Mouse (Mus musculus): ENCODE measurements around the gene Olfr1278. TPM values are rescaled to one million over a fixed set of nuclear protein-coding genes. Genes with fewer than 3 reads are reported as not detected.
"Not testable (repeated sequence)": the region's sequence is repeated elsewhere in the genome, so short reads cannot be mapped to it uniquely, and the experiment has no call there.

Olfr1278 gene
- not detected for total RNA-seq (2021)
- long read RNA-seq, experiment 1, result 0 reads
- long read RNA-seq, experiment 2, result 0 reads

DNA sequence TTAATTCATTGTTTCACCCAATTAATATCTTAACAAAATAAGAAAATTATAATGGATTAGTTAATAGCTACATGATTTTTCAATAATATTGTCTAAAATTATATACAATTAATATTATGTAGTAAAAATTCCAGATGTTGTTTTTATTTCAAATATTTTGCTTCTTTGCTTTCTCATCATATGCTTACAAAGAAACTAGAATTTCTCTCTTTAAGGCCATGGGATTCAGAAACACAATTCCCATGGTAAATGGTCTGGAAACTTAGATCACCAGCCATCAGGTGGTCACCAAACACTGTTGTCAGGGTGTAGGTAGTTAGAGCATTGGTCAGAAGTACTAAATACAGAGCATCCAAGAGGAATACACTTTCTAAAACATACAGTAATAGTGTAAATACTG is at the start of gene Olfr1278:
Gene Olfr1278, plus strand, starts transcription at position 301 of the 400 bp plus-strand sequence.
- no peak for DNase-seq

DNA sequence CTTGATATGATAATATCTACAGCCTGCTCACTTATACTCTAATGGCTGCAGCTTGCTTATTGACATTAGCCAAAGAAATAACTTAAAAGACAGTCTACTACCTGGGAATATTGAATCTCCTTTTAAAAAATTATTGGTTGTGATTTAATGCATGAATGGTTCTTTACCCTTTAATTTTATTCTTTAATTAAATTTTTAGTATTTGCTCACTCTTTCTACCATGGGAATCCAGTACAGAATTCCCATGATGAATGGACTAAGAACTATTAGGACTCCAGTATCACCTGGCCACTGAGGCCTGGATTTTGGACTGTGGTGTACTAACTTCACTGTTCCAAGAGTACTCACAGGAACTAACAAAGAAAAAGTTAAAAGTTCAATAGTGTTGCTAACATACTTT is 35.7 kb upstream of the Olfr1278 start, which contains the start of gene Olfr1276:
Gene Olfr1276, plus strand, starts transcription at position 301 of the 400 bp plus-strand sequence.
- no peak for DNase-seq

- DNase-seq, result no peak
Observed at GRCm38 (mm10) chr2:111274006-111274405, 15.9 kb upstream of the Olfr1278 start, which contains the start of gene Olfr1277. TSS of gene Olfr1277 (minus strand) at chr2:111274106.

- no peak for DNase-seq
Observed at GRCm38 (mm10) chr2:111298541-111298940, 8.6 kb downstream of the Olfr1278 start.

DNA sequence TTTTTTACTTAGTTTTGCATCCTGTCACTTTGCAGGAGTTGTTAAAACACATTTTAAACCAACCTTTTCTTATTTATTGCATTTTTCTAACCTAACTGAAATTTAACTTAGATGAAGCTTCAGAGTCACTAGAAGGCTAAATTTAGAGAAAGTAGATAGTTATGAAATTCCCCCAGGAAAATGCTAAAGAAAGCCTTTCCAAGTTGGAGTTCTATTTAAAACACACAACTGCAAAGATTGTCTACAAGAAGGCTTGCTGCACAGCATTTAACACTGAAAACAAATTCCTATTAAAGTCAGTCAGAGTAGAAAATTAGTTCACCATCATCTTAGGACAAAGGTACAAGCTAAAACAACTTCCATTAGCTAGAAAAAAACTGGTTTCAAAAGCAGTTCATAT is 10.4 kb downstream of the Olfr1278 start, which contains the start of gene Olfr1279:
Gene Olfr1279, plus strand, starts transcription at position 262 of the 400 bp plus-strand sequence.
- no peak for DNase-seq

GRCm38 (mm10) chr2:111313717-111314116 is 23.8 kb downstream of the Olfr1278 start, which contains the start of gene Olfr1280:
TSS of gene Olfr1280 (plus strand) at chr2:111314017.
- no peak for DNase-seq

DNA sequence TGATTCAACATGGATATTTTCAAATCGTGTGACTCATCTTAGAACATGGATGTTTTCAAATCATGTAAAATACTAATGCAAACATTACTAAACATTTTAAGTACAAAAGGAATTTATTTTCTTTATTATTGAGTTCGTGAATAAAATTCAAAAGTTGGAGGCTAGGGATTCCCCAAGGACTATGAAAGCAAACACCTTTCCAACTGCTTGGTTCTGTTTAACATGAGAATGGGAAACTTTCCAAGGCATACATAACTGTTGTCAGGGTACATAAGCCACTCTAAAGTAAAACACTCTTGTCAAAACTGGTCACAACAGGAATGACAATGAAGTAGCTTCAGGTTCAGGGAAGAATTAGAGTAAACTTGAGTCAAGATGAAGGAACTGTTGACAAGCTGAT is 36.3 kb downstream of the Olfr1278 start, which contains the start of gene Olfr1281:
Gene Olfr1281, plus strand, starts transcription at position 301 of the 400 bp plus-strand sequence.
- no peak for DNase-seq

- DNase-seq, result not testable (repeated sequence)
Observed at GRCm38 (mm10) chr2:111333721-111334120, 43.8 kb downstream of the Olfr1278 start.

- no peak for DNase-seq
Observed at GRCm38 (mm10) chr2:111335976-111336375, 46.0 kb downstream of the Olfr1278 start, which contains the start of gene Olfr1282. TSS of gene Olfr1282 (minus strand) at chr2:111336076.

Other genes starting within 250 kb of the Olfr1278 start
- gene Gm13941, start 184.2 kb upstream of the Olfr1278 start, total RNA-seq (2021), result not detected
- gene Gm15130, start 137.2 kb upstream of the Olfr1278 start, total RNA-seq (2021), result not detected
- not detected for gene 4930430A15Rik, start 60.5 kb upstream of the Olfr1278 start, total RNA-seq (2021)
- not detected for gene Olfr1275, start 54.9 kb upstream of the Olfr1278 start, total RNA-seq (2021)
- not detected for gene Olfr1276, start 35.6 kb upstream of the Olfr1278 start, total RNA-seq (2021)
- not detected for gene Olfr1277, start 16.0 kb upstream of the Olfr1278 start, total RNA-seq (2021)
- not detected for gene Olfr1279, start 10.5 kb downstream of the Olfr1278 start, total RNA-seq (2021)
- gene Olfr1280, start 23.9 kb downstream of the Olfr1278 start, total RNA-seq (2021), result not detected
- gene Olfr1281, start 36.4 kb downstream of the Olfr1278 start, total RNA-seq (2021), result not detected
- not detected for gene Olfr1282, start 45.9 kb downstream of the Olfr1278 start, total RNA-seq (2021)
- gene Olfr1283, start 76.7 kb downstream of the Olfr1278 start, total RNA-seq (2021), result not detected
- not detected for gene Olfr1284, start 85.4 kb downstream of the Olfr1278 start, total RNA-seq (2021)
- gene Olfr1286, start 133.0 kb downstream of the Olfr1278 start, total RNA-seq (2021), result not detected
- gene Olfr1287, start 159.0 kb downstream of the Olfr1278 start, total RNA-seq (2021), result not detected
- gene Olfr1288, start 184.0 kb downstream of the Olfr1278 start, total RNA-seq (2021), result not detected
- gene Olfr1289, start 190.7 kb downstream of the Olfr1278 start, total RNA-seq (2021), result not detected
- gene Olfr1290, start 203.7 kb downstream of the Olfr1278 start, total RNA-seq (2021), result not detected
- not detected for gene Olfr1291-ps1, start 207.0 kb downstream of the Olfr1278 start, total RNA-seq (2021)
- gene Olfr1293-ps, start 235.1 kb downstream of the Olfr1278 start, total RNA-seq (2021), result not detected

Measured in gastrocnemius, postnatal 25 days (tissue).